Mouse (Mus musculus) left cerebral cortex, adult 6 months (tissue): Measurements from ENCODE around the gene Aplnr. TPM values are rescaled to one million over a fixed set of nuclear protein-coding genes. Genes with fewer than 3 reads are reported as not detected.

Experiments
- long read RNA-seq, 2 experiments: library from polyadenylated mRNA; unstranded; transcript quantifications; one replicate each; pipeline ENCODE4 v2.0.0; 2019 to 2020
- polyA plus RNA-seq: library from polyadenylated mRNA; unstranded; fragments of <200 nt; fragmentation: Nextera tagmentation; gene quantifications from 2 replicates; pipeline ENCODE4 v1.2.3, GENCODE M21; 2021

Aplnr gene
- polyA plus RNA-seq: 0.13 TPM in 1 of 2 replicates, not detected in the other
- long read RNA-seq, experiment 1: 0 reads
- long read RNA-seq, experiment 2: 0 reads

GRCm38 (mm10) chr2:85136089-85136488 is at the start of gene Aplnr:
Gene Aplnr, plus strand, starts transcription at chr2:85136225.

Other genes starting within 250 kb of the Aplnr start
- 5.6 and 49.3 TPM in 2 replicates for gene Rtn4rl2, start 249.5 kb upstream of the Aplnr start, polyA plus RNA-seq
- 0.51 and 0.83 TPM in 2 replicates for gene Slc43a3, start 199.6 kb upstream of the Aplnr start, polyA plus RNA-seq
- gene Prg2, start 155.8 kb upstream of the Aplnr start, polyA plus RNA-seq: not detected in 2 replicates
- gene Prg3, start 148.0 kb upstream of the Aplnr start, polyA plus RNA-seq: not detected in 2 replicates
- 29.3 and 42.0 TPM in 2 replicates for gene Ssrp1, start 99.0 kb upstream of the Aplnr start, polyA plus RNA-seq
- gene P2rx3, start 98.8 kb upstream of the Aplnr start, polyA plus RNA-seq: 0.28 and 0.43 TPM in 2 replicates
- gene Tnks1bp1, start 88.2 kb upstream of the Aplnr start, polyA plus RNA-seq: 5.7 and 7.8 TPM in 2 replicates
- gene Lrrc55, start 61.0 kb downstream of the Aplnr start, polyA plus RNA-seq: 7.2 and 8.3 TPM in 2 replicates
- gene Olfr987, start 203.1 kb downstream of the Aplnr start, polyA plus RNA-seq: not detected in 2 replicates
- not detected in 2 replicates for gene Olfr988, start 227.0 kb downstream of the Aplnr start, polyA plus RNA-seq